Mouse (Mus musculus) embryonic facial prominence, embryonic 12.5 days (tissue): Measurements from ENCODE around the gene Rhoc. TPM values are rescaled to one million over a fixed set of nuclear protein-coding genes. Genes with fewer than 3 reads are reported as not detected.

Source experiments
- ATAC-seq: fragments of 200-750 bp; cut with Nextera tagmentation; 2 replicates; pipeline ENCODE4 v1.8.0; 2017; ENCODE audit not compliant: insufficient number of reproducible peaks, insufficient read depth, low FRiP score, low TSS enrichment
- H3K27ac ChIP-seq: fragments of 300-500 bp; sonication (generic); 2 replicates; pipeline ENCODE4 v1.5.1; 2016; ENCODE audit warnings: mild to moderate bottlenecking
- H3K27me3 ChIP-seq: fragments of 300-500 bp; sonication (generic); 2 replicates; pipeline ENCODE4 v1.6.1; 2016; ENCODE audit warnings: mild to moderate bottlenecking, moderate library complexity
- H3K36me3 ChIP-seq: fragments of 300-500 bp; sonication (generic); 2 replicates; pipeline ENCODE4 v1.6.1; 2016; ENCODE audit warnings: mild to moderate bottlenecking
- H3K4me1 ChIP-seq: fragments of 300-500 bp; sonication (generic); 2 replicates; pipeline ENCODE4 v1.6.1; 2016
- H3K4me2 ChIP-seq: fragments of 300-500 bp; sonication (generic); replicated peaks from 2 replicates; pipeline ENCODE4 v1.6.1; 2016; ENCODE audit warnings: mild to moderate bottlenecking, moderate library complexity
- H3K4me3 ChIP-seq: fragments of 300-500 bp; sonication (generic); 2 replicates; pipeline ENCODE4 v1.5.1; 2016; ENCODE audit warnings: mild to moderate bottlenecking
- H3K9ac ChIP-seq: fragments of 300-500 bp; sonication (generic); 2 replicates; pipeline ENCODE4 v1.6.1; 2016; ENCODE audit warnings: mild to moderate bottlenecking, moderate library complexity
- H3K9me3 ChIP-seq: fragments of 300-500 bp; sonication (generic); 2 replicates; pipeline ENCODE4 v1.6.1; 2016; ENCODE audit warnings: mild to moderate bottlenecking, moderate library complexity
- WGBS: fragments of 180-500 bp; shearing (Covaris S2); methylation state at CpG from one replicate; pipeline ENCODE4 v1.1.7; 2016; 5-methylcytosine and 5-hydroxymethylcytosine counted together
- polyA plus RNA-seq: library from polyadenylated mRNA; unstranded; fragments of >200 nt; fragmentation: Nextera tagmentation; extraction: Ambion mirVana; gene quantifications from 2 replicates; pipeline ENCODE4 v1.2.1, GENCODE M21; 2016

The Rhoc gene
- polyA plus RNA-seq, 1 experiment from 2014 or later, result 157 TPM

DNA sequence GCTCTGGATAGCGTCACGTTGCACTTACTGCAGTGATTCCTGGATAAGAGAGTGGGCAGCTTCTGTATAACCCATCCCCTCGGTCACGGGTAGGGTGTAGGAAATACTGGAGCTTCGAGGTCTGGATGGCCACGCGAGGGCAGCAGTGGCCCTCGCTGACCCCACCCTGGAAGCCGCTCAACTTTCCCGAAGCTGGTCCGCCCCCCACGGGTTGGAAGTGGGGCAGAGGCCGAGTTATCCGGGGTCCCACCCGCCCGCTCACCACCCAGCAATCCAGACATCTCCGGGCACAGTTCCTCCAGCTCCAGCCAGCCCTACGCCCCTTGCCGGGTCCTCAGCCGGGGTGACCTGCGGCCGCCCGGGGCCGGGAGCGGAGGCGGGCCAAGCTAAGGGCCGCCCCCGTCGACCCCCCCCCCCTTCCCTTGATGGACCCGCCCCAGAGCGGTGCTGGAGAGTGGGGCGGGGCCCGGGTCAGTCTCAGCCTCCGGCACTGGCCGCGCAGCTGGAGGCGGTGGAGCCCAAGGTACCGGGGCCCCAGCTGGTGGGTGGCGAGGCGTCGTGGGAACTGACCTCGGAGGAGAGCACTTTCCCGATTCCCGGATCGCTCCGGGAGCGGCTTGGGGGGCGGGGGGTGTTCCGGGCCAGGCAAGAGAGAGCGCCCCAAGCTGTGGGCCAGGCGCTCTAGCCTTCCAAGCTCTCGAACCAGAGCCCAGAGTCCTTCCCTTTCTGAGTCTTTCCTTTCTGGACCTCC is 561 bp downstream of the Rhoc start:
- peak; percentile 80 for ATAC-seq
- Histone ChIP-seq H3K36me3 (peaks cover 21% of the 10 kb centered on the region), H3K4me3 (peak overlapping the region; percentile 59), H3K27me3 (peaks cover 22% of the 10 kb centered on the region), H3K4me1 (peaks cover 43% of the 10 kb centered on the region), H3K9ac (peak overlapping the region; percentile 68), H3K4me2 (peak overlapping the region; percentile 88), H3K9me3 (no peaks in the 10 kb centered on the region), H3K27ac (peak overlapping the region; percentile 89)
- under 1% methylated on average over 46 of the region's 52 CpGs for WGBS

- Histone ChIP-seq H3K27me3 (peaks cover 17% of the 10 kb centered on the region), H3K4me3 (peak overlapping the region; percentile 59), H3K4me2 (peak overlapping the region; percentile 88), H3K9ac (peak overlapping the region; percentile 68), H3K36me3 (peaks cover 21% of the 10 kb centered on the region), H3K27ac (peak overlapping the region; percentile 89), H3K4me1 (peaks cover 48% of the 10 kb centered on the region), H3K9me3 (no peaks in the 10 kb centered on the region)
- 1% methylated on average over 10 of the region's 10 CpGs for WGBS
- 0 out of 2 replicates have a peak, but pooled peaks have one; percentile 0 for ATAC-seq
Observed at GRCm38 (mm10) chr3:104789312-104789605, 1.1 kb downstream of the Rhoc start.

DNA sequence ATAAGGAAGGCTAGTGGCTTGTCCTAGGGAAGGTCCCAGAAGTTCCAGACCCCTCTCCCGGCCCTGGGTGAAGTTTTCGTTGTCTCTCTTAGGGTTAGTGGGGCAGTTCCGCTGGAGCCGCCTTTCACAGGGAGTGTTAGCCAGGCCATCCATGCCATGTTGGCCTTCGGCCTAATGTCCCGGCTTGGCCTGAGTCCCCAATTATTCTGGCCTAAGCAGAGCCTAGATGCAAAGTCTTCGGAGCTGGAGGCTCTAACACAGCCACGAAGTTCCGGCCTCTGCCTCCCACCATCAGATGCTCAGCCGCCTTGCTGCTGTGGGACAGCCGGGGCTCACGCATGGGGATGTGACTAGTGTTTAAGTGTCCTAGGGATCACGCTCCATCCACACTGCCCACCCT is 1.6 kb downstream of the Rhoc start:
- Histone ChIP-seq H3K4me2 (peak overlapping the region; percentile 88), H3K36me3 (peaks cover 21% of the 10 kb centered on the region), H3K4me1 (peaks cover 52% of the 10 kb centered on the region), H3K9me3 (no peaks in the 10 kb centered on the region), H3K27me3 (peaks cover 11% of the 10 kb centered on the region), H3K4me3 (peak overlapping the region; percentile 59), H3K9ac (peak overlapping the region; percentile 68), H3K27ac (peak overlapping the region; percentile 89)
- WGBS, result 24% methylated on average over 13 of the region's 13 CpGs
- no peak for ATAC-seq

- peak overlapping the region; percentile 89 for H3K27ac ChIP-seq
- peak overlapping the region; percentile 88 for H3K4me2 ChIP-seq
- peaks cover 24% of the 10 kb centered on the region for H3K36me3 ChIP-seq
- 10% methylated on average over 6 of the region's 6 CpGs for WGBS
- peak overlapping the region; percentile 59 for H3K4me3 ChIP-seq
- peak; percentile 48 for ATAC-seq
- no peaks in the 10 kb centered on the region for H3K9me3 ChIP-seq
- H3K9ac ChIP-seq, result peak overlapping the region; percentile 68
- H3K4me1 ChIP-seq, result peaks cover 59% of the 10 kb centered on the region
- H3K27me3 ChIP-seq, result peaks cover 6% of the 10 kb centered on the region
Observed at GRCm38 (mm10) chr3:104790401-104790937, 2.3 kb downstream of the Rhoc start.

DNA sequence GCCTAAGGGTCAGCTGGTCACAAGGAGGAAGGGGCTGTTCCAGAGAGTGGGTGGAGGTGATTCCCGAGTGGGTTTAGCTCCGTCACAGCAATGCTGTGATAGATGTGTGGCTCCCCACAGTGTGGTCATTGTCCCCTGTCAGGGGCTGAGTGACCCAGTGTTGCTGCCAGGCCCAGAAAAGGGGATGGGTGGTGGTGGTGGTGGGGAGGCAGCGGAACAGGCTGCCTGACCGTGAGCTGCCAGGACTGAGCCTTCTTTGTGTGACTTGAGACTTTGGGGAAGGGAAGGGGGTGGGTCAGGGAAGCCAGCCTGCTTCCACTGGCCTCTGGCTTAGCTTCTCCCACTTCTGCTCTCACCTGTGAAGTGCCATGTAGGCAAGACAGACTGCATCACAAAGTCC is 2.8 kb downstream of the Rhoc start:
- Histone ChIP-seq H3K9me3 (no peaks in the 10 kb centered on the region), H3K9ac (peak overlapping the region; percentile 68), H3K4me1 (peaks cover 63% of the 10 kb centered on the region), H3K4me2 (peak overlapping the region; percentile 88), H3K4me3 (peak overlapping the region; percentile 59), H3K27ac (peak overlapping the region; percentile 89), H3K27me3 (0 out of 2 replicates have a peak, but pooled peaks cover under 1% of the 10 kb centered on the region), H3K36me3 (peaks cover 29% of the 10 kb centered on the region)
- ATAC-seq, result no peak
- 7% methylated on average over 4 of the region's 4 CpGs for WGBS

DNA sequence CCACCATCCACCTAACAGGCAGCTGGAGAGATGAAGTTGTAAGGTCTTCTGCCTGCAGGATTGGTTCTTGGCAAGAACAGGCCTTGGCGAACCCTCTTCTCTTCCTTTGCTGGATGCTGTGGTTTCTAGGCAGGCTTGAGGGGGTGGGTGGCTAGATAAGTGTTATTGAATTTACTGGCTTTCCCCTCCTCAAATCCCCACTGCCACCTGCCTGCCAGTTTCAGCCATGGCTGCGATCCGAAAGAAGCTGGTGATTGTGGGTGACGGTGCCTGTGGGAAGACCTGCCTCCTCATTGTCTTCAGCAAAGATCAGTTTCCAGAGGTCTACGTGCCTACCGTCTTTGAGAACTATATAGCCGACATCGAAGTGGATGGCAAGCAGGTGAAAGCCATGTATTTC is 3.5 kb downstream of the Rhoc start:
- no peak for ATAC-seq
- peaks cover 64% of the 10 kb centered on the region for H3K4me1 ChIP-seq
- peak overlapping the region; percentile 88 for H3K4me2 ChIP-seq
- H3K9me3 ChIP-seq, result no peaks in the 10 kb centered on the region
- 87% methylated on average over 8 of the region's 8 CpGs for WGBS
- H3K27ac ChIP-seq, result no peak overlapping the region
- H3K27me3 ChIP-seq, result no peaks in the 10 kb centered on the region
- peaks cover 36% of the 10 kb centered on the region for H3K36me3 ChIP-seq
- no peak overlapping the region for H3K9ac ChIP-seq
- H3K4me3 ChIP-seq, result 0 out of 2 replicates have a peak overlapping the region, but pooled peaks have one; percentile 59

GRCm38 (mm10) chr3:104792360-104793270 is 4.4 kb downstream of the Rhoc start:
- Histone ChIP-seq H3K4me2 (no peak overlapping the region), H3K27me3 (no peaks in the 10 kb centered on the region), H3K4me3 (no peak overlapping the region), H3K27ac (0 out of 2 replicates have a peak overlapping the region, but pooled peaks have one; percentile 2), H3K36me3 (peaks cover 45% of the 10 kb centered on the region), H3K4me1 (peaks cover 64% of the 10 kb centered on the region), H3K9me3 (no peaks in the 10 kb centered on the region), H3K9ac (no peak overlapping the region)
- WGBS, result 71% methylated on average over 15 of the region's 15 CpGs
- no peak for ATAC-seq

- Histone ChIP-seq H3K4me2 (no peak overlapping the region), H3K27me3 (no peaks in the 10 kb centered on the region), H3K27ac (peak overlapping the region; percentile 90), H3K9me3 (no peaks in the 10 kb centered on the region), H3K4me1 (peaks cover 64% of the 10 kb centered on the region), H3K9ac (no peak overlapping the region), H3K4me3 (no peak overlapping the region), H3K36me3 (peaks cover 53% of the 10 kb centered on the region)
- 49% methylated on average over 20 of the region's 20 CpGs for WGBS
- peak; percentile 77 for ATAC-seq
Observed at GRCm38 (mm10) chr3:104793871-104794828, 6.0 kb downstream of the Rhoc start.

DNA sequence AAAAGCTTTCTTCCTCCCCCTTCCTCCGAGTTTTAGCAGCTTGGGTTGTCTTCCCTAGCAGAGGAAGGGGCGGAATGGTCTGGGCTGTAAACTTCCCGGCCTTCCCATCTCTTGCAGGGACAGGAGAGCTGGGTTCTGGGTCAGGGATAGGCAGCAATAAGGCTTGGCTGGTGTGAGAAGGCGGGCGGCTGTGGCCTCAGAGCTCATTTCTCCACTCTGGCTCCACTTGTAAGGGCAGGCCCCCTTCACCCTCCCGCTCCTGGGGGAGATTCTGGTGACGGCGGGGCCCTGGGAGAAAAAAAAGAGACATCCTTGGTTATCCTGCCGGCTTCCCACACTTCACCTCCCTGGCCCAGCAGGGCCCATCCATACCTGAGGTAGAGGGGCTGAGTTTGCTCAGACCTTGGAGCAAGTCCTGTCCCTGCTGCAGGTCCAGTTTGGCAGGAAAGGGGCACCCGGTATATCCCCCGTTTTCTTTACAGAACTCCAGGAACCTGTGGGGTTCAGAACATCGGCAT is 6.8 kb downstream of the Rhoc start:
- H3K4me2 ChIP-seq, result no peak overlapping the region
- peaks cover 59% of the 10 kb centered on the region for H3K4me1 ChIP-seq
- H3K4me3 ChIP-seq, result no peak overlapping the region
- H3K27ac ChIP-seq, result peak overlapping the region; percentile 90
- WGBS, result 54% methylated on average over 12 of the region's 12 CpGs
- no peaks in the 10 kb centered on the region for H3K9me3 ChIP-seq
- H3K27me3 ChIP-seq, result no peaks in the 10 kb centered on the region
- no peak for ATAC-seq
- H3K36me3 ChIP-seq, result peaks cover 61% of the 10 kb centered on the region
- no peak overlapping the region for H3K9ac ChIP-seq

DNA sequence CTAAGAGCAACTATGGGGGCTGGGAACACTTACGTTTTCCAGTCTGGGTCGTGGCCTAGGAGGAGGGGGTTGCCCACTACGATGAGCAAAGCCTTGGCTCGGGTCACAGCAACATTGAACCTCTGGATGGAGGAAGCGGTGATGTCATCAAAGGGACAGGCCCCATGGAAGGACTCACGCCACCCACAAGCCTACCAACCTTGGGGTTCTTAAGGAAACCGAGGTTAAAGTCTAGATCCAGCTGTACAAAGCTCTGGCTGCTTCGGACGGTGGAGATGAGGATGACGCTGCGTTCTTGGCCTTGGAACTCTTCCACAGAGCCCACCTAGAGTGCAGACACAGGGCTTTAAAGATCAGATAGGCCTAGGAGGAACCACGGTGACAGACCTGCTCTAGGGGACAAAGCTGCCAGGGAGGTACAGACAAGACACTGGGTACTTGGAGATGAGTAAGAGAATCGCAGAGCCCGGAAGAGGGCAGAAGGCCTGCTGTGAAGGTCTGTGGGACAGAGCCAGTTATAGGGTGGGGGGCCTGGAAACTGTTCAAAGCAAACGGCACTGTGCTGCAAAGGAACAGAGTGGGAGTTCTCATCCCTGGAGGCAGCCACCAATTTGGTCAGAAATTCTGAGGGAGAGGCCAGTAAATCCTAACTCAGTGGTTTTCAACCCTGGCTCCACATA is 7.6 kb downstream of the Rhoc start:
- Histone ChIP-seq H3K36me3 (peaks cover 69% of the 10 kb centered on the region), H3K4me3 (no peak overlapping the region), H3K27ac (peak overlapping the region; percentile 90), H3K4me1 (peaks cover 51% of the 10 kb centered on the region), H3K9me3 (no peaks in the 10 kb centered on the region), H3K4me2 (no peak overlapping the region), H3K9ac (no peak overlapping the region), H3K27me3 (no peaks in the 10 kb centered on the region)
- 71% methylated on average over 15 of the region's 15 CpGs for WGBS
- no peak for ATAC-seq
